Mouse (Mus musculus): ENCODE results near the gene Polr3g. TPM values are rescaled to one million over a fixed set of nuclear protein-coding genes. Genes with fewer than 3 reads are reported as not detected.
"Not testable (repeated sequence)": the region's sequence is repeated elsewhere in the genome, so short reads cannot be mapped to it uniquely, and the experiment has no call there.

Polr3g gene
- total RNA-seq, 2 experiments from 2014 or later = 1.4 TPM

GRCm38 (mm10) chr13:81630566-81630965 is 80.2 kb downstream of the Polr3g start:
- no peak for DNase-seq

GRCm38 (mm10) chr13:81629395-81629794 is 81.4 kb downstream of the Polr3g start:
- no peak for DNase-seq

- no peak for DNase-seq
These were observed 82.1 kb downstream of the Polr3g start for GRCm38 (mm10) chr13:81628631-81629190.

DNA sequence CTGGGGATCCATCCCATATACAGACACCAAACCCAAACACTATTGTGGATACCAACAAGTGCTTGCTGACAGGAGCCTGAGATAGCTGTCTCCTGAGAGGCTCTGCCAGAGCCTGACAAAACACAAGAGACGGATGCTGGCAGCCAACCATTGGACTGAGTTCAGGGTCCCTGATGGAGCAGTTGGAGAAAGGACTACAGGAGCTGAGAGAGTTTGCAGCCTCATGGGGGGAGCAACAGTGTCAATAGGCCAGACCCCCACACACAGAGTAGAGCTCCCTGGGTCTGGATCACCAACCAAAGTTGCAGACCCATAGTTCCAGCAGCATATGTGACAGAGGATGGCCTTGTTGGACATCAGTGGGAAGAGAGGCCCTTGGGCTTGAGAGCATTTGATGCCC is 83.0 kb downstream of the Polr3g start:
- not testable (repeated sequence) for DNase-seq

Other genes with a start within 250 kb of the Polr3g start
- gene Adgrv1, start 77.9 kb downstream of the Polr3g start, total RNA-seq (2021) = under 1 TPM in 1 of 2 experiments, not detected in 1; 0.19 TPM
- gene Lysmd3, start 53.4 kb downstream of the Polr3g start, total RNA-seq (2021) = 1 to 10 TPM; 6.1 to 9.8 TPM
- 1 to 10 TPM; 1.5 to 2.1 TPM for gene Mblac2, start 328 bp upstream of the Polr3g start, total RNA-seq (2021)
- 10 to 100 TPM; 28.8 to 32.8 TPM for gene Cetn3, start 72.1 kb upstream of the Polr3g start, total RNA-seq (2021)